Mouse (Mus musculus): ENCODE results near the gene Ncor2.
"Not testable (repeated sequence)": the region's sequence is repeated elsewhere in the genome, so short reads cannot be mapped to it uniquely, and the experiment has no call there.

DNA sequence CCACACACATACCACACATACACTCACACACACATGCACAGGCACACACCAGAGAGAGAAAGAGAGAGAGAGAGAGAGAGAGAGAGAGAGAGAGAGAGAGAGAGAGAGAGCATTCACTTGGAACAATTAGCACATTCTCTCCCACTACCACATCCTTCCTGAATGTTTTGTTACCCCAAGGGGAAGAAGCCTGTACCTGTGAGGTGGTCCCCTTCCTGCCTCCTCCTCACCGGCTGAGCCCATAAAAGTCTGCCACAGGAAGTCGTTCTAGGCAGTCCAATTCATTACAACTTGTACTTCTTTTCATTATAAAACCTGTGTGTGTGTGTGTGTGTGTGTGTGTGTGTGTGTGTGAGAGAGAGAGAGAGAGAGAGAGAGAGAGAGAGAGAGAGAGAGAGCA is 18.3 kb upstream of the Ncor2 start:
- not testable (repeated sequence) for TF ChIP-seq CTCF (IDR thresholded peaks at IDR 0.05; ENCODE audit: borderline replicate concordance, control insufficient read depth, extremely low read depth, insufficient read depth, low read length, poor library complexity); POLR2A (IDR thresholded peaks at IDR 0.05; ENCODE audit: control insufficient read depth, extremely low read depth, insufficient read depth, low read length, poor library complexity)

Measured in thymus, adult 2 months (tissue).